Mouse (Mus musculus): ENCODE measurements at regions not wholly inside any gene's neighbourhood (a gene's known extent, or its start where the extent isn't known, plus 50 kb on each side); places are given as distances from the start of the nearest gene placed in this dataset.

DNA sequence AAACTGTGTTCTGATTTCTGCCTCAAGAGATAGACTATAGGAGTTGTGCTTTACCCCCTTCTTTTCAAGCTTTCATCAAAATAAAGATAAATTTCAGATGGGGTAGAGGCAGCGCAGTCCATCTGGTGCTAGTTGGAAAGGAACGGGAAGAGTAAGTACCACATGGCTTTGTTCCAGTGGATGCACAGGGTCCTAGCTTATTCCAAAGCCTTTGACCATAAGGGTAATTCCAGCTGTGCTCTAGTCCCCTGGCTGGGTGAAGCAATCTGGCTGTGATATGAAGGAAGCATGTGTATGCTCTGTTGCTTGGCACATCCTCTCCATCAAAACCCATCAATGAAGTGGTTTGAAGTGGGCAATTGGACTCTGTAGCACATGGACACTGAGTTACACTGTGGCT lies 155.6 kb downstream of the 1190002N15Rik start:
- no peak for DNase-seq (ENCODE audit: low read depth, low spot score)

DNA sequence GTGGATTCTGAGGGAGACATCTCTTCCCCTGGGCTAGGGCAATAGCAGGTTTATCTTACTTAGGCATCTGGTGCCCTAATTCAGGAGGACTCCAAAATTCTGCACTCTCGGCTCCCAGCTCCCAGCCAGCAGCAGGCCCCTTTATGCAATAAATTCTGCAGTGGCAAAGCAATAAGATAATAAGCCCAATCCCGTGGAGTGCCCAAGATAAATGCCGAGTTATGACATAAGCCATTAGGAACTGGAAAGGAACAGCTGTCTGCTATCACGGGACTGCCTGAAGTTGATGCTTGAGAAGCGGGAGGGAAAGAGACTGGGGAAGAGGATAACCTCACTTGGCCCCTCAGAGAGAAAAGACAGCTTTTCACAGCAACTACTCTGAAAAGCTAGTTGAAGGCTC lies 159.0 kb downstream of the 1190002N15Rik start:
- DNase-seq (ENCODE audit: low read depth, low spot score) = no peak

DNA sequence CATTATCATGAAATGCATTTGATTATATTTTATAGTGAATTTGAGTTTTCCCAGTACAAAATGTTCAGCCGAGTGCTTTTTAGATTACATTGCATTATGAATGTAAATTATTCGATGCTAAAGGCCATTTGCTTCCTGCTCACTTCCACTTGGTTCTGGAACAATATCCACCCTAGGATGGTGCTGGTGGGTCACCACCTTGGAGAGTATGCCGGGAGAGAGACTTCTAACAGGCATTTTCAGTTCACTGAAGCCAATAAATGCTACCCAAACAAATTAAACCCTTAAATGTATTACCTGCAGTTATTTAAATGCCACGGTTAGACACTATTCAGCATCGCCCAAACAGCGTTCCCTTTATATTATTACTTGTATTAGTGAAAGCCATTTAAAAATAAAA lies 159.6 kb downstream of the 1190002N15Rik start:
- no peak for DNase-seq (ENCODE audit: low read depth, low spot score)

- no peak for DNase-seq (ENCODE audit: low read depth, low spot score)
Observed at GRCm38 (mm10) chr9:94377346-94378039, 160.4 kb downstream of the 1190002N15Rik start.

DNA sequence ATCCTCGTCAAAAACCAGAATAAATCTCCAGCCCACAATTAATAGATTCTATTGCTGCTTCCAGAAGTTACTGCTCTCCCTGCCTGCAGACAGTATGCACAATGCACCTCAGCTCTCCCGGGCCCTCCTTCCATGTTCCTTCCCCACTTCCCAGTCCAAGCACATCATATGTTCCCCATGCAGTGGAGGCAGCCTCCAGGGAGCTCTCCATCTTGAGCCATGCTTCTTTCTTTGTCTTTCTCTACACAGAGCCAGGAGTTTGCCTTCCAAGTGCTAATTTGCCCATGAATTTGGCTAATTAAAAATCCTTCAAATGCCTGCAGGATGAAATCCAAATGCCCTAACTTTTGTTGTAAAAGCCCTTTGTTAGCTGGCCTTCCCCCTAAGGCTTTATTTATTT lies 166.9 kb downstream of the 1190002N15Rik start:
- no peak for DNase-seq (ENCODE audit: low read depth, low spot score)

DNA sequence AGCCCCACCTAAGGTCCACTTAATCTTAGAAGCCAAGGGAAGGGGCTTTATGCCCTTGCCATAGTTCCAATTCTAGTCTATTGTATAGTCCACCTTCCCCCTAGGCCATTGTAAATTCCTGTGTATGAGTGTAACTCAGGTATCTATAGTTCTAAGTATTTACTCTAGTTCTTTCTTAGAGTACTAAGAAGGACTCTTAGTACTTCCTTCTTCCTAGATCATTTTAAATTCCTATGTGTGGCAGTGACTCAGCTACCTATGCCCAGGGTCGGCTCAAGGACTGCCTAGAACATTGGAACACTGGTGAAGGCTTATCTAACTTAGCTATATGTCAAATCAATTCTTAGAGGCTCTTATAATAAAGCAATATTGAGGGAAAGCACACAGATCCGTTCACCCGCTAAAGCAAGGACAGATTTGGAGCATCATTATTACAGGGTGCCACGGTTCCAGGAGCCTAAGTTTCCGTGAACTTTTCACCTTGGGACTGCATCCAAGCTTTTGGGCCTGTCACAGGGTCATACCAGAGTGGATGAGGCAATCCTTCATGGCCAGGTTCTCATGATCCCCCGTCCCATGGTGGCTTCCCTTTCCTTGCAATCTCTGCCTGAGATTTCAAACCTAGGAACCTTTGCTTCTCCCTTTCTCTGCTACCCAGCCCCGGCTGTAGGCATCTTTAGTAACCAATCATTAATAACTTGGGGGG lies 169.5 kb downstream of the 1190002N15Rik start:
- DNase-seq (ENCODE audit: low read depth, low spot score) = no peak

GRCm38 (mm10) chr9:94361877-94362697 lies 175.8 kb downstream of the 1190002N15Rik start:
- DNase-seq (ENCODE audit: low read depth, low spot score) = no peak

DNA sequence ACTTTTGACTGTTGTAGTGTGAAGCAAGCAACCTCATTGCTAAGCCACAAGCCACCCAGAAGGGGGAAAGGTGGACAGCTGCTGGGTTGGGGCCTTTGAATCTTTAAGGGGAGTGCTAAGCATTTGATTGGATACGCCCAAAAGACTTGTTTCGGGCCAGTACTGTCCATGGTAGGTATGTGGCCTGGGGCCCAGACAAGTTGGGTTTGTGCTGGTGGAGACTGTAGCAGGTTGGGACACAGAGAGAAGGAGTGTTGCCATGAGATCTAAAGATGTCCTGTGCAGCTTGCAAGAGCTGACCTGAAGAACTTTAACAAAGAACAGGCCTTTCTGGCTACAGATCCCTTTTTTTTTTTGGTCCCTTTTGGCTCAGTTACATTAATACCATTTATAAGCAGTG lies 176.9 kb downstream of the 1190002N15Rik start:
- DNase-seq (ENCODE audit: low read depth, low spot score) = no peak

DNA sequence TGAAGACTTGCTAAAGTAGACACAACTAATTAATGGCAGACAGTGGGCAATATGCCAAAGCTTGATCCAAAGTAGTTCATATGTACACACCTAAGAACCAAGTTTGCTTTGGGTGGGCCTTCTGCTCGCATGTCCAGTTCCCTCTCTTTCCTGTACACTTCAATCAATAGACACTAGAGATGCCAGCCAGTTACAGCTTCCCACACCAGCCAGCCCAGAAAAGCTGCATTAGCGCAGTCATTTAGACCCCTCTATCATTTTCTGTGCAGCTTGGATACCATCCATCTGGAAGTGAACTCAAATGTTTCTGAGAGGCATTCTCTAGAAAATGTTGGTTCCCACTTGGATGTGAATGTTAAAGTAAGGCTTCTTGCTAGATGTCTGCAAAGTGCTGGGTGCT lies 179.7 kb downstream of the 1190002N15Rik start:
- DNase-seq (ENCODE audit: low read depth, low spot score) = no peak

- DNase-seq (ENCODE audit: low read depth, low spot score) = no peak
Observed at GRCm38 (mm10) chr9:94342011-94342410, 195.9 kb downstream of the 1190002N15Rik start.

DNA sequence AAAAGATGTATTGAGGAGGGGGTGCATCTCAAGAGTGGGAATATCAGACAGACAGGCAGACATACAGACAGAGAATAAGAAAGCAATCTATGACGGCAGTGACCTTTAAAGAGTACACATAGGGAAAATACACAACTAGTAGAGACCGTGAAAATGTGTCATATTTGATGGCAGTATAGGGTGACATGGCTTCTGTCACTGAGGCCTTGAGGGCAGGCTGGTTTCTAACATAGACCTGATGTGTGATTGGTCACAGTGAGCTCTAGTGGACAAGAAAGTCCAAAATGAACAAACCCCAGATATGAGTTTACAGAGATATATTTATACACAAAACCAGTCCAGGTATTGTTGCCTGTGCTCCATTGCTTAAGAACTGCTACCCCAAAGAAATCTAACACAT lies 196.3 kb downstream of the 1190002N15Rik start:
- DNase-seq (ENCODE audit: low read depth, low spot score) = no peak

- DNase-seq (ENCODE audit: low read depth, low spot score) = no peak
Observed at GRCm38 (mm10) chr9:94333450-94333849, 204.4 kb downstream of the 1190002N15Rik start.

- DNase-seq (ENCODE audit: low read depth, low spot score) = no peak
Observed at GRCm38 (mm10) chr9:94323011-94323410, 214.9 kb downstream of the 1190002N15Rik start.

DNA sequence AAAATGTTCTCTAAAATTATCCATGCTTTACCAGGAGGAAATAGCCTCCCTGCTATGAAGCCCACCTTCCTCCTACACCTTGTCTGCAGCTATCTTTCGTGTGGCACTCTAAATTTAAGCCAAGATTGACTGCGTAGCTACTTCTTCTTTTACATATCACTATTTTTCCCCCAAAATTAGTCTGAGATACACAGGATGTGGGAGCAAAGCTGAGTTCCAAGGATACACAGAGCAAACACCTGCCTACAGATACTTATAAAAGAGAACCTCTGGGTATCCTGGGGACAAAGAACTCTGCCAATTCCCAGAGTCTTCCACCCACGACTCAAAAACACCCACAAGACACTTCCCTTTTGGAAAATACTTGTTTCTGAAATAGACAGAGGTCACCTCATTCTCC lies 235.3 kb downstream of the 1190002N15Rik start:
- no peak for DNase-seq (ENCODE audit: low read depth, low spot score)

GRCm38 (mm10) chr9:94301896-94302295 lies 236.0 kb downstream of the 1190002N15Rik start:
- no peak for DNase-seq (ENCODE audit: low read depth, low spot score)

DNA sequence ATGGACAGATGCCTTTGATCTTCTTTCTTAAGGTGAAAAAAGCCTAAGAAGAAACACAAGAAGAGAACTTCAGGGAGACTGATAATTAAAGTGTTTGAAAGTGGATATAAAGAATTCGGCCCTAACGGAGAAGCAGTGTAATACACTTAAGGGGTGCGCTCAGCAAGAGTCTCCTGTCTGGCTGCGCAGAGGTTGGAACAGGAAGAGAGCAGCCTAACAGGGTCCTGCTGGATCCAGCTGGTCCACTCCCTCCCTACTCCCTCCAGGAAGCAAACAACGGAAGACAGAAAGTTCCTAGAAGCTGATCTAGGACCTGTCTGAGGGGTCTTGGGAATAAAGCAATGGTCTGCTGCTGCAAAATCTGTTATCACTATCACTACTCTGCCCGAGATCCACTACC lies 242.4 kb downstream of the 1190002N15Rik start:
- no peak for DNase-seq (ENCODE audit: low read depth, low spot score)

- no peak for DNase-seq (ENCODE audit: low read depth, low spot score)
Observed at GRCm38 (mm10) chr9:94292147-94292546, 245.7 kb downstream of the 1190002N15Rik start.

GRCm38 (mm10) chr9:94289546-94289945 lies 248.3 kb downstream of the 1190002N15Rik start:
- no peak for DNase-seq (ENCODE audit: low read depth, low spot score)

GRCm38 (mm10) chr9:94287559-94287958 lies 250.3 kb downstream of the 1190002N15Rik start:
- no peak for DNase-seq (ENCODE audit: low read depth, low spot score)

DNA sequence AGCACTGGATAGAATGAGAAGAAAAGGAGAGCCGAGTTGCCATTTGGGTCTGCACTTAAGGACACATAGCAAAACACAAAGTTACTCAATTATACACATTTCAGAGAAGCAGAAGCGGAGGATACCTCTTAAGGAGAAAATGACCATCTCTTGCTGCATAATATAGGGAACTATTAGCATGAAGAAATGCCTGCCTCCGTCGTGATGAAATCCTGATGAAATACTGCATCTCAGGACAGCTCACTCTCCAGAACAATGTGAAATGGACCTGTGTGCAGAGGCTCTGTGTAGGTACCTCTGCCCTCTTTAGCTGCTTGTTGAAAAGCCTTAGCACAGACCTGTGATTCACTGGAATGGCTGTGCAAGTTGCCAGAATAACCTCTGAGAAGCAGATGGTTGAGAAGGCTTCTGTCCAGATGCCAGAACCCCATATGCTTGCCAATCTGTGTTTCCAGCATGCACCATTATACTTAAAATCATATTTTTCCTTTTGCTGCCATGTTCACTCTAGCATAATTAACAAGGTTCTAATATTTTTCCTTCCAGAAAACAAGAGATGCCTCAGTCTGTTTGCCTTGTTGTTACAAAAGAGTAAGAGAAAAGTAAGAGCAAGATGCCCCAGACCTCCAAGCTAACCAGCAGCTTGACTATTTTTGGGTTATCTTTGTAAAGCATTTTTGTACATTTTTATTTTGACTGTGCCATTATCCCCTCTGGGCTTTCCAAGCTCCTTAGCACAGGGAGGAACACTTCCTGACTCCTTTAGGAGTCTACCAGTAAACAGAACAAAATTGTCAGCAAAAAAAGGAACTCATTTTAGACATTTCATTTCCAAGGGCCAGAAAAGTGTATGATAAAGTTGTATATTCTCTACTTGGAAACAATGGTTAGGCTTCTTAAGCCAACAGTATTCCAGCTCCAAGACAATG lies 259.0 kb downstream of the 1190002N15Rik start:
- no peak for DNase-seq (ENCODE audit: low read depth, low spot score)

GRCm38 (mm10) chr9:94277096-94277495 lies 260.8 kb downstream of the 1190002N15Rik start:
- DNase-seq (ENCODE audit: low read depth, low spot score) = no peak
